Mouse (Mus musculus) ES-Bruce4 (cell line): ENCODE results near the gene Ncor2.
A peak's percentile ranks its signal among the peaks of the same experiment; 100 is the strongest.

Experiments
- CTCF ChIP-seq: IDR thresholded peaks from one replicate; pipeline ENCODE4 v1.8.1; 2011; ENCODE audit warnings: low read depth, low read length
- EP300 ChIP-seq: IDR thresholded peaks from 2 replicates; pipeline ENCODE4 v1.6.1; 2011; ENCODE audit warnings: low read depth, low read length; ENCODE audit not compliant: insufficient read depth
- POLR2A ChIP-seq: IDR thresholded peaks from one replicate; pipeline ENCODE4 v1.8.1; 2011; ENCODE audit warnings: low read length; ENCODE audit not compliant: insufficient read depth

- TF ChIP-seq CTCF (no peak), POLR2A (no peak), EP300 (peak; percentile 93)
These were observed 13.0 kb downstream of the Ncor2 start for GRCm38 (mm10) chr5:125165993-125166392.
